Mouse (Mus musculus) heart, embryonic 16.5 days (tissue): ENCODE data around the gene Mybbp1a. TPM values are rescaled to one million over a fixed set of nuclear protein-coding genes. Genes with fewer than 3 reads are reported as not detected.

Source experiments
- ATAC-seq: fragments of 200-750 bp; cut with Nextera tagmentation; replicated peaks from 2 replicates; pipeline ENCODE4 v1.8.0; 2017; ENCODE audit warnings: moderate number of reproducible peaks; ENCODE audit not compliant: insufficient read depth, low FRiP score; ENCODE audit errors: extremely low read depth
- H3K27ac ChIP-seq: fragments of 300-500 bp; sonication (generic); 2 replicates; pipeline ENCODE4 v1.5.1; 2014; ENCODE audit warnings: mild to moderate bottlenecking, low read length, control low read depth, moderate library complexity
- H3K27me3 ChIP-seq: fragments of 300-500 bp; sonication (generic); 2 replicates; pipeline ENCODE4 v1.6.1; 2014; ENCODE audit warnings: low read length, mixed read lengths; ENCODE audit not compliant: control insufficient read depth, insufficient read depth
- H3K36me3 ChIP-seq: fragments of 300-500 bp; sonication (generic); 2 replicates; pipeline ENCODE4 v1.6.1; 2014; ENCODE audit not compliant: control insufficient read depth, insufficient read depth
- H3K4me1 ChIP-seq: fragments of 300-500 bp; sonication (generic); 2 replicates; pipeline ENCODE4 v1.6.1; 2014; ENCODE audit warnings: low read length, mixed read lengths; ENCODE audit not compliant: control insufficient read depth, insufficient read depth
- H3K4me2 ChIP-seq: fragments of 300-500 bp; sonication (generic); 2 replicates; pipeline ENCODE4 v1.6.1; 2014; ENCODE audit warnings: low read depth, mild to moderate bottlenecking, control low read depth, low read length
- H3K4me3 ChIP-seq: fragments of 300-500 bp; sonication (generic); 2 replicates; pipeline ENCODE4 v1.5.1; 2014; ENCODE audit warnings: mild to moderate bottlenecking, control low read depth, low read length
- H3K9ac ChIP-seq: fragments of 300-500 bp; sonication (generic); 2 replicates; pipeline ENCODE4 v1.6.1; 2014; ENCODE audit warnings: low read length, control low read depth
- H3K9me3 ChIP-seq: fragments of 300-500 bp; sonication (generic); replicated peaks from 2 replicates; pipeline ENCODE4 v1.6.1; 2016; ENCODE audit warnings: low read length; ENCODE audit not compliant: control insufficient read depth
- WGBS: fragments of 180-500 bp; shearing (Covaris S2); extraction: QIAGEN DNeasy Blood & Tissue Kit; methylation state at CpG from one replicate; pipeline ENCODE4 v1.1.7; 2014; 5-methylcytosine and 5-hydroxymethylcytosine counted together
- polyA plus RNA-seq: library from polyadenylated mRNA; unstranded; fragments of >200 nt; fragmentation: Nextera tagmentation; extraction: Ambion mirVana; gene quantifications from 2 replicates; pipeline ENCODE4 v1.2.1, GENCODE M21; 2015

Gene Mybbp1a
- polyA plus RNA-seq, 1 experiment from 2014 or later = 70.2 TPM

GRCm38 (mm10) chr11:72496066-72496465 lies 54.9 kb downstream of the Mybbp1a start:
- Histone ChIP-seq H3K4me3 (no peak overlapping the region), H3K36me3 (no peaks in the 10 kb centered on the region), H3K27me3 (0 out of 2 replicates have a peak, but pooled peaks cover 4% of the 10 kb centered on the region), H3K9me3 (no peaks in the 10 kb centered on the region), H3K9ac (no peak overlapping the region), H3K4me2 (no peak overlapping the region), H3K27ac (no peak overlapping the region), H3K4me1 (no peaks in the 10 kb centered on the region)
- ATAC-seq = no peak
- 52% methylated on average over 3 of the region's 3 CpGs for WGBS

- WGBS = 52% methylated on average over 1 of the region's 1 CpGs
- no peak overlapping the region for H3K4me2 ChIP-seq
- H3K4me3 ChIP-seq = no peak overlapping the region
- 0 out of 2 replicates have a peak, but pooled peaks cover 4% of the 10 kb centered on the region for H3K27me3 ChIP-seq
- no peak for ATAC-seq
- H3K27ac ChIP-seq = no peak overlapping the region
- peaks cover 3% of the 10 kb centered on the region; the same call in 1 of the 2 replicates for H3K4me1 ChIP-seq
- H3K36me3 ChIP-seq = no peaks in the 10 kb centered on the region
- H3K9me3 ChIP-seq = no peaks in the 10 kb centered on the region
- H3K9ac ChIP-seq = no peak overlapping the region
Observed at GRCm38 (mm10) chr11:72496775-72497174, 55.6 kb downstream of the Mybbp1a start.

DNA sequence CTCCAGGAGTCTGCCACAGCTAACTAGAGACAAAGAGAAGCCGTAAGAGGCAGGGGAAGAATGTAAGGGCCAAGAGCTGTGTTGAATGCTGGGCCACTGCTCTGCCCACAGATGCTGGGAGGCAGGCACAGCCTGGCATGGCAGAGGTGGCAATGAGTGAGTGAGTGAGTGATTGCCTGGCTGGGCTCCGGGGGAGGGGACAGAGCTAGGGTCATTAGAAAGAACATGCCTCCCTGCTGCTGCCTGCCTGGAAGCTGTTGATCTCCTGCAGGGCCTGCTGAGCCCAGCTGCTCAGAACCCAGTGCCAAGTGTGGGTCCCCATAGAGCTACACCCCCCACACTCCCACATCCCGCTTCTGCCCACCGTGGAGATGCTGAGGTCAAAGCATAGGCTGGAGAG lies 56.2 kb downstream of the Mybbp1a start:
- Histone ChIP-seq H3K9me3 (no peaks in the 10 kb centered on the region), H3K9ac (no peak overlapping the region), H3K4me2 (no peak overlapping the region), H3K4me1 (peaks cover 4% of the 10 kb centered on the region; the same call in 1 of the 2 replicates), H3K4me3 (no peak overlapping the region), H3K27me3 (0 out of 2 replicates have a peak, but pooled peaks cover 4% of the 10 kb centered on the region), H3K36me3 (no peaks in the 10 kb centered on the region), H3K27ac (no peak overlapping the region)
- WGBS = 22% methylated on average over 4 of the region's 4 CpGs
- no peak for ATAC-seq

DNA sequence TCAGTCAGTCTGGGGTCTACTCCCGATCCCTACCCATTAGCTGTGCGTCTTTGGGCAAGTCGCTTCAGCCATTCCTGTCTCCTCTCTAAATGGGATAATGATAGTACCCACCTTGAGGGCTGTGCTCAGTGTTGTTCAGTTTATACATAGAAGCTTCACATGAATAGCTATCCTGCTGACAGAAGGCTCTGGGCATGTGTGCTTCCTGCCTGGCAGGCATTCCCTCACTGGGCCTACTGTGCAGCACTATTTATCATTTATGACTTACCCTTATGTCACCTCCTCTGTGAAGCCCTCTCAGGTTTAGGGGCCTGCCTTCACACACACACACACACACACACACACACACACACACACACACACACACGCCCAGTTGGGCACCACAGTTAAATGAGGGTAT lies 59.0 kb downstream of the Mybbp1a start:
- 81% methylated on average over 4 of the region's 4 CpGs for WGBS

More for the DNA sequence above, 59.0 kb downstream of the Mybbp1a start:
- no peak overlapping the region for H3K4me3 ChIP-seq
- peaks cover 9% of the 10 kb centered on the region for H3K4me1 ChIP-seq
- no peak overlapping the region for H3K9ac ChIP-seq
- H3K4me2 ChIP-seq = no peak overlapping the region
- H3K9me3 ChIP-seq = no peaks in the 10 kb centered on the region
- no peak for ATAC-seq
- H3K36me3 ChIP-seq = no peaks in the 10 kb centered on the region
- H3K27me3 ChIP-seq = no peaks in the 10 kb centered on the region
- H3K27ac ChIP-seq = no peak overlapping the region

Other genes with a start within 250 kb of the Mybbp1a start
- gene Gm43951, start 234.5 kb upstream of the Mybbp1a start, polyA plus RNA-seq = 0.07 and 0.11 TPM in 2 replicates
- gene 4933427D14Rik, start 233.9 kb upstream of the Mybbp1a start, polyA plus RNA-seq = 7.5 and 9.2 TPM in 2 replicates
- gene Txndc17, start 233.8 kb upstream of the Mybbp1a start, polyA plus RNA-seq = 149 and 160 TPM in 2 replicates
- 29.5 and 30.8 TPM in 2 replicates for gene Med31, start 225.8 kb upstream of the Mybbp1a start, polyA plus RNA-seq
- gene Slc13a5, start 174.1 kb upstream of the Mybbp1a start, polyA plus RNA-seq = 0.10 and 0.18 TPM in 2 replicates
- gene Xaf1, start 139.7 kb upstream of the Mybbp1a start, polyA plus RNA-seq = 8.5 and 14.4 TPM in 2 replicates
- not detected in 2 replicates for gene Fbxo39, start 126.9 kb upstream of the Mybbp1a start, polyA plus RNA-seq
- 1.7 and 2.5 TPM in 2 replicates for gene Tekt1, start 78.9 kb upstream of the Mybbp1a start, polyA plus RNA-seq
- gene Smtnl2, start 29.6 kb upstream of the Mybbp1a start, polyA plus RNA-seq = 115 and 121 TPM in 2 replicates
- 0.17 TPM in 1 of 2 replicates, not detected in the other for gene Ggt6, start 5.8 kb upstream of the Mybbp1a start, polyA plus RNA-seq
- 1.8 and 3.6 TPM in 2 replicates for gene Spns2, start 48.5 kb downstream of the Mybbp1a start, polyA plus RNA-seq
- gene Spns3, start 109.2 kb downstream of the Mybbp1a start, polyA plus RNA-seq = 0.54 and 1.0 TPM in 2 replicates
- 59.2 and 67.2 TPM in 2 replicates for gene Ube2g1, start 165.9 kb downstream of the Mybbp1a start, polyA plus RNA-seq
- gene Ankfy1, start 248.7 kb downstream of the Mybbp1a start, polyA plus RNA-seq = 16.1 and 17.9 TPM in 2 replicates